Mouse (Mus musculus) urinary bladder, postnatal 14 days (tissue): ENCODE measurements around the gene Zfp853.

Experiments
- DNase-seq: peaks from one replicate; pipeline ENCODE4 v3.0.0; 2021; ENCODE audit warnings: low spot score

Gene Zfp853

GRCm38 (mm10) chr5:143292879-143293278 is 544 bp downstream of the Zfp853 start:
- DNase-seq: no peak

GRCm38 (mm10) chr5:143289299-143289698 is 4.1 kb downstream of the Zfp853 start:
- DNase-seq: no peak

GRCm38 (mm10) chr5:143288378-143288911 is 5.0 kb downstream of the Zfp853 start:
- no peak for DNase-seq

GRCm38 (mm10) chr5:143287774-143288328 is 5.6 kb downstream of the Zfp853 start:
- no peak for DNase-seq

- no peak for DNase-seq
Observed at GRCm38 (mm10) chr5:143284762-143285161, 8.7 kb downstream of the Zfp853 start.

- no peak for DNase-seq
Observed at GRCm38 (mm10) chr5:143279247-143279646, 14.2 kb downstream of the Zfp853 start.

GRCm38 (mm10) chr5:143275761-143276160 is 17.7 kb downstream of the Zfp853 start:
- no peak for DNase-seq

GRCm38 (mm10) chr5:143272540-143273330 is 20.7 kb downstream of the Zfp853 start:
- DNase-seq: peak; percentile 62

GRCm38 (mm10) chr5:143272108-143272507 is 21.3 kb downstream of the Zfp853 start:
- no peak for DNase-seq

- no peak for DNase-seq
Observed at GRCm38 (mm10) chr5:143271642-143272041, 21.8 kb downstream of the Zfp853 start.

GRCm38 (mm10) chr5:143270151-143270519 is 23.3 kb downstream of the Zfp853 start:
- no peak for DNase-seq

- DNase-seq: peak; percentile 69
Observed at GRCm38 (mm10) chr5:143269363-143270150, 23.9 kb downstream of the Zfp853 start, which contains the start of gene Zfp316. TSS of gene Zfp316 (minus strand) at chr5:143270022.

GRCm38 (mm10) chr5:143268985-143269362 is 24.4 kb downstream of the Zfp853 start:
- DNase-seq: no peak

GRCm38 (mm10) chr5:143266794-143267193 is 26.6 kb downstream of the Zfp853 start:
- DNase-seq: no peak

- no peak for DNase-seq
Observed at GRCm38 (mm10) chr5:143265409-143265808, 28.0 kb downstream of the Zfp853 start.

GRCm38 (mm10) chr5:143264689-143265088 is 28.7 kb downstream of the Zfp853 start:
- peak; percentile 25 for DNase-seq

- no peak for DNase-seq
Observed at GRCm38 (mm10) chr5:143261636-143262035, 31.8 kb downstream of the Zfp853 start.

GRCm38 (mm10) chr5:143255802-143256201 is 37.6 kb downstream of the Zfp853 start:
- no peak for DNase-seq

GRCm38 (mm10) chr5:143255131-143255519 is 38.3 kb downstream of the Zfp853 start:
- DNase-seq: no peak

- DNase-seq: no peak
Observed at GRCm38 (mm10) chr5:143254487-143255130, 38.8 kb downstream of the Zfp853 start.

GRCm38 (mm10) chr5:143253881-143254486 is 39.4 kb downstream of the Zfp853 start:
- no peak for DNase-seq
